8 mouse cellular contexts compared by ENCODE assay signal in genomic region chr8:70139981-70140380, GRCm38 (mm10). TPM values are rescaled to one million over a fixed set of nuclear protein-coding genes. Genes with fewer than 3 reads are reported as not detected.
DNase-seq lines count a peak whose midpoint lies in the region; ATAC-seq and TF ChIP-seq lines count a peak whose summit lies in the region.

No protein-coding gene starts in this region.

- peak; percentile 12 for ATAC-seq in common myeloid progenitor, adult 5-6 weeks (replicated peaks; ENCODE audit: low read depth, poor library complexity, severe bottlenecking)
- no peak for ATAC-seq in hindbrain, postnatal 0 days

- no peak for TF ChIP-seq POLR2A in myocyte (IDR thresholded peaks at IDR 0.05; ENCODE audit: insufficient read length, low read depth)

- peaks cover 16% of the 10 kb centered on the region for H3K4me1 ChIP-seq in hindbrain, postnatal 0 days (ENCODE audit: insufficient read depth, low read length)

- H3K9me3 ChIP-seq in hindbrain, postnatal 0 days (ENCODE audit: low read length), result no peaks in the 10 kb centered on the region

- H3ac ChIP-seq in myocyte (ENCODE audit: control insufficient read depth, insufficient read length), result no peak overlapping the region

- TF ChIP-seq CTCF in left cerebral cortex, adult 2 months (IDR thresholded peaks at IDR 0.05), result no peak; the same call in 1 of the 2 replicates
- no peak for TF ChIP-seq CTCF in hindbrain, postnatal 0 days (IDR thresholded peaks at IDR 0.05; ENCODE audit: low read depth)

- WGBS in hindbrain, postnatal 0 days, result 10% methylated on average over 9 of the region's 9 CpGs

- H3K4me2 ChIP-seq in hindbrain, postnatal 0 days (ENCODE audit: low read depth, low read length), result peak overlapping the region; percentile 83
- peak overlapping the region; percentile 96 for H3K4me2 ChIP-seq in myocyte (ENCODE audit: low read depth)

- H3K27me3 ChIP-seq in hindbrain, postnatal 0 days (ENCODE audit: insufficient read depth, low read length), result no peaks in the 10 kb centered on the region
- no peaks in the 10 kb centered on the region for H3K27me3 ChIP-seq in myocyte (ENCODE audit: control insufficient read depth, insufficient read depth, insufficient read length)

- intact Hi-C loops in left cerebral cortex, adult 2 months (cut with DNase I), result no loop called here
- intact Hi-C loops in left cerebral cortex, postnatal 4 days (cut with DNase I), result no loop called here

- peak overlapping the region; percentile 89 for H3K27ac ChIP-seq in left cerebral cortex, adult 2 months
- peak overlapping the region; percentile 80 for H3K27ac ChIP-seq in hindbrain, postnatal 0 days

- peak overlapping the region; percentile 82 for H3K4me3 ChIP-seq in left cerebral cortex, adult 2 months
- peak overlapping the region; percentile 54 for H3K4me3 ChIP-seq in hindbrain, postnatal 0 days (ENCODE audit: low read length)
- H3K4me3 ChIP-seq in myocyte, result peak overlapping the region; percentile 70

- DNase-seq in left cerebral cortex, adult 2 months (ENCODE audit: extremely low spot score in 1 of 2, low spot score in 2 of 2), result no peak
- no peak for DNase-seq in left cerebral cortex, postnatal 4 days
- DNase-seq in hindbrain, postnatal 0 days (ENCODE audit: low spot score), result peak; percentile 10
- DNase-seq in gastrocnemius, postnatal 25 days, result no peak
- no peak for DNase-seq in layer of hippocampus, adult 11-12 months (ENCODE audit: low spot score)
- no peak for DNase-seq in cerebellum, postnatal 36 days

- peaks cover 20% of the 10 kb centered on the region; the same call in 1 of the 2 replicates for H3K36me3 ChIP-seq in hindbrain, postnatal 0 days (ENCODE audit: insufficient read depth, low read length)
- H3K36me3 ChIP-seq in myocyte (ENCODE audit: control insufficient read depth, insufficient read depth), result peaks cover 6% of the 10 kb centered on the region

- H3K9ac ChIP-seq in hindbrain, postnatal 0 days (replicated peaks; ENCODE audit: low read length), result peak overlapping the region; percentile 55

- peaks cover 18% of the 10 kb centered on the region for H3K79me2 ChIP-seq in myocyte (ENCODE audit: control insufficient read depth, insufficient read depth)

TF ChIP-seq in myocyte, 11 proteins besides CTCF, POLR2A, EP300 and RAD21:
- no peak for TF ChIP-seq MAX (IDR thresholded peaks at IDR 0.05; ENCODE audit: low read depth)

RNA-seq across cellular contexts. Expression of gene Mef2b, which starts 0.5 kb away (rescaled TPM):
- under 1 TPM in 1 of 2 experiments, not detected in 1; 0.36 TPM for total RNA-seq in left cerebral cortex, adult 2 months (2021)
- total RNA-seq in left cerebral cortex, postnatal 4 days (2021), result under 1 TPM; 0.72 to 0.94 TPM
- not detected in 2 replicates for total RNA-seq in common myeloid progenitor, adult 5-6 weeks (2017)
- 0.40 and 0.52 TPM in 2 replicates for total RNA-seq in hindbrain, postnatal 0 days (2014; rRNA removed)
- polyA plus RNA-seq in hindbrain, postnatal 0 days (2015; fragmentation: Nextera tagmentation; extraction: Ambion mirVana), result 0.90 and 1.1 TPM in 2 replicates
- 0.85 TPM for polyA plus RNA-seq in myocyte (2012; fragmentation: generic; extraction: Trizol)
- total RNA-seq in gastrocnemius, postnatal 25 days (2021), result under 1 TPM; 0.21 to 0.23 TPM

RNA-seq across cellular contexts. Expression of gene Borcs8, which starts 0.7 kb away (rescaled TPM):
- total RNA-seq in left cerebral cortex, adult 2 months (2021), result 10 to 100 TPM; 46.6 to 47.9 TPM
- 10 to 100 TPM; 42.2 to 44.7 TPM for total RNA-seq in left cerebral cortex, postnatal 4 days (2021)
- total RNA-seq in common myeloid progenitor, adult 5-6 weeks (2017), result 37.0 and 39.2 TPM in 2 replicates
- 71.4 and 74.0 TPM in 2 replicates for total RNA-seq in hindbrain, postnatal 0 days (2014; rRNA removed)
- polyA plus RNA-seq in hindbrain, postnatal 0 days (2015; fragmentation: Nextera tagmentation; extraction: Ambion mirVana), result 47.5 and 55.0 TPM in 2 replicates
- polyA plus RNA-seq in myocyte (2012; fragmentation: generic; extraction: Trizol), result 53.0 TPM
- 10 to 100 TPM; 14.6 to 16.6 TPM for total RNA-seq in gastrocnemius, postnatal 25 days (2021)

RNA-seq across cellular contexts. Expression of gene Rfxank, which starts 1.0 kb away (rescaled TPM):
- total RNA-seq in left cerebral cortex, adult 2 months (2021), result 10 to 100 TPM; 13.1 to 14.2 TPM
- 10 to 100 TPM; 11.7 to 14.6 TPM for total RNA-seq in left cerebral cortex, postnatal 4 days (2021)
- total RNA-seq in common myeloid progenitor, adult 5-6 weeks (2017), result 5.5 and 16.5 TPM in 2 replicates
- 13.8 and 20.5 TPM in 2 replicates for total RNA-seq in hindbrain, postnatal 0 days (2014; rRNA removed)
- 8.4 and 9.7 TPM in 2 replicates for polyA plus RNA-seq in hindbrain, postnatal 0 days (2015; fragmentation: Nextera tagmentation; extraction: Ambion mirVana)
- polyA plus RNA-seq in myocyte (2012; fragmentation: generic; extraction: Trizol), result 11.2 TPM
- total RNA-seq in gastrocnemius, postnatal 25 days (2021), result 1 to 10 TPM; 7.3 to 7.7 TPM

RNA-seq across cellular contexts. Expression of gene Nr2c2ap, which starts 8.8 kb away (rescaled TPM):
- 10 to 100 TPM; 20.7 to 22.0 TPM for total RNA-seq in left cerebral cortex, adult 2 months (2021)
- 10 to 100 TPM; 33.0 to 34.5 TPM for total RNA-seq in left cerebral cortex, postnatal 4 days (2021)
- 9.0 and 9.2 TPM in 2 replicates for total RNA-seq in common myeloid progenitor, adult 5-6 weeks (2017)
- 6.1 and 9.4 TPM in 2 replicates for total RNA-seq in hindbrain, postnatal 0 days (2014; rRNA removed)
- 48.5 and 50.2 TPM in 2 replicates for polyA plus RNA-seq in hindbrain, postnatal 0 days (2015; fragmentation: Nextera tagmentation; extraction: Ambion mirVana)
- polyA plus RNA-seq in myocyte (2012; fragmentation: generic; extraction: Trizol), result 41.3 TPM
- 1 to 10 TPM; 3.9 to 4.3 TPM for total RNA-seq in gastrocnemius, postnatal 25 days (2021)

RNA-seq across cellular contexts. Expression of gene Ncan, which starts 19.3 kb away (rescaled TPM):
- 100 to 1,000 TPM; 175 to 186 TPM for total RNA-seq in left cerebral cortex, adult 2 months (2021)
- total RNA-seq in left cerebral cortex, postnatal 4 days (2021), result 100 to 1,000 TPM; 511 to 532 TPM
- total RNA-seq in common myeloid progenitor, adult 5-6 weeks (2017), result not detected in 2 replicates
- 429 and 473 TPM in 2 replicates for total RNA-seq in hindbrain, postnatal 0 days (2014; rRNA removed)
- 155 and 183 TPM in 2 replicates for polyA plus RNA-seq in hindbrain, postnatal 0 days (2015; fragmentation: Nextera tagmentation; extraction: Ambion mirVana)
- not detected for polyA plus RNA-seq in myocyte (2012; fragmentation: generic; extraction: Trizol)
- under 1 TPM in 1 of 2 experiments, not detected in 1; 0.05 TPM for total RNA-seq in gastrocnemius, postnatal 25 days (2021)
